Mouse (Mus musculus): ENCODE data around the gene Bmp2k. TPM values are rescaled to one million over a fixed set of nuclear protein-coding genes. Genes with fewer than 3 reads are reported as not detected.

The Bmp2k gene
- polyA plus RNA-seq, 1 experiment from 2014 or later, result 7.9 TPM

DNA sequence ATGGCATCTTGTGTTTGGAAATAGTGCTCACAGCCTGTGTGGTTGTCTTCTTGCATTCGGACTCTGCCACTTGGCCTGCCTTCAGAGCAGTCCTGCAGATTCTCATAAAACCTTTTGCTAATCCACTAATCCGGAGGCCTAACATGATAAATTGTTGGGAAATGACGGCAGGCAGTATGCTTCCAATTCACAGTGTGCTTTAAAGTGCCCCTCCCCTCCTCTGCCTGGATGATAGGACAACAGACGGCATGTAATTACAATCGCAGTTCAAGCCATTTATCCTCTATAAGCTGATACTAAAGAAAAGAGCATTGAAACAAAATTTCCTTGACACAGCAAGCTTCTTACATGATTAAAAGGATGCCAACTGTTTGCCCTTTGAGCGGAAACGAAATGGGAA is 80.2 kb downstream of the Bmp2k start:
- ATAC-seq (ENCODE audit: low FRiP score, low read depth), result no peak
- Histone ChIP-seq H3K4me2 (replicated peaks) (no peak overlapping the region), H3K27ac (no peak overlapping the region), H3K36me3 (peaks cover 4% of the 10 kb centered on the region; the same call in 1 of the 2 replicates), H3K9ac (no peak overlapping the region), H3K4me1 (0 out of 2 replicates have a peak, but pooled peaks cover 5% of the 10 kb centered on the region), H3K4me3 (no peak overlapping the region), H3K9me3 (no peaks in the 10 kb centered on the region), H3K27me3 (no peaks in the 10 kb centered on the region)
- 66% methylated on average over 7 of the region's 7 CpGs for WGBS

- no peaks in the 10 kb centered on the region for H3K4me1 ChIP-seq
- no peak overlapping the region for H3K4me2 ChIP-seq (replicated peaks)
- H3K36me3 ChIP-seq, result peaks cover 9% of the 10 kb centered on the region
- no peak overlapping the region for H3K4me3 ChIP-seq
- H3K27me3 ChIP-seq, result no peaks in the 10 kb centered on the region
- no peak overlapping the region for H3K27ac ChIP-seq
- no peak overlapping the region for H3K9ac ChIP-seq
- 74% methylated on average over 5 of the region's 5 CpGs for WGBS
- ATAC-seq (ENCODE audit: low FRiP score, low read depth), result no peak
- H3K9me3 ChIP-seq, result no peaks in the 10 kb centered on the region
Observed at GRCm38 (mm10) chr5:97078641-97079040, 81.2 kb downstream of the Bmp2k start.

GRCm38 (mm10) chr5:97081481-97081880 is 84.0 kb downstream of the Bmp2k start:
- no peaks in the 10 kb centered on the region for H3K27me3 ChIP-seq
- no peaks in the 10 kb centered on the region for H3K9me3 ChIP-seq
- H3K4me1 ChIP-seq, result no peaks in the 10 kb centered on the region
- H3K9ac ChIP-seq, result no peak overlapping the region
- no peak overlapping the region for H3K27ac ChIP-seq
- H3K4me3 ChIP-seq, result no peak overlapping the region
- H3K36me3 ChIP-seq, result peaks cover 23% of the 10 kb centered on the region
- no peak for ATAC-seq (ENCODE audit: low FRiP score, low read depth)
- WGBS, result 72% methylated on average over 3 of the region's 3 CpGs
- H3K4me2 ChIP-seq (replicated peaks), result no peak overlapping the region

DNA sequence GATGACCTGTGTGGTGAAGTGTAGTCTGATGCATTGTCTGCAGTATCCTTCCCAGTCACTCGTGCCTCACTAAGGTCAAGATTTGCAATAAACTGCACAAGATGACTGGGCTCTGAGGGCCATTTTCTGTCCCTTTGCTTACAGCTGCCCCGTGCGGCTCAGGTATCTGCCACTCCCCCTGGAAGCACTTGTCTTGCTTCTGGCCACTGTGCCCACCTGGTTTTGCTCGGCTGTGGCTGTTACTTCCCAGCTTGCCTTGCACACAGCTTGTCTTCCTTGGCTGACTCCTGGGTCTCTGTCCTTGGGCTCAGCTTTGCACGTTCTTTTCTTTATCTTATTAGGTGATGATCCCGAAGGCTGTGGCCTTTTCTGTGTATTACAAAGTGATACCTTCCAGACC is 86.2 kb downstream of the Bmp2k start:
- ATAC-seq (ENCODE audit: low FRiP score, low read depth), result no peak
- no peaks in the 10 kb centered on the region for H3K4me1 ChIP-seq
- peaks cover 39% of the 10 kb centered on the region for H3K36me3 ChIP-seq
- H3K4me2 ChIP-seq (replicated peaks), result no peak overlapping the region
- H3K9ac ChIP-seq, result no peak overlapping the region
- no peak overlapping the region for H3K4me3 ChIP-seq
- no peaks in the 10 kb centered on the region for H3K9me3 ChIP-seq
- no peak overlapping the region for H3K27ac ChIP-seq
- 75% methylated on average over 6 of the region's 6 CpGs for WGBS
- no peaks in the 10 kb centered on the region for H3K27me3 ChIP-seq

- Histone ChIP-seq H3K36me3 (peaks cover 39% of the 10 kb centered on the region), H3K9ac (no peak overlapping the region), H3K27ac (no peak overlapping the region), H3K9me3 (no peaks in the 10 kb centered on the region), H3K4me3 (no peak overlapping the region), H3K27me3 (no peaks in the 10 kb centered on the region), H3K4me1 (no peaks in the 10 kb centered on the region), H3K4me2 (replicated peaks) (no peak overlapping the region)
- no peak for ATAC-seq (ENCODE audit: low FRiP score, low read depth)
- 79% methylated on average over 4 of the region's 4 CpGs for WGBS
Observed at GRCm38 (mm10) chr5:97084541-97084940, 87.1 kb downstream of the Bmp2k start.

- no peak for ATAC-seq (ENCODE audit: low FRiP score, low read depth)
- Histone ChIP-seq H3K4me1 (no peaks in the 10 kb centered on the region), H3K4me3 (no peak overlapping the region), H3K4me2 (replicated peaks) (no peak overlapping the region), H3K27me3 (no peaks in the 10 kb centered on the region), H3K27ac (no peak overlapping the region), H3K9me3 (no peaks in the 10 kb centered on the region), H3K36me3 (peaks cover 39% of the 10 kb centered on the region), H3K9ac (no peak overlapping the region)
- WGBS, result 93% methylated on average over 6 of the region's 6 CpGs
Observed at GRCm38 (mm10) chr5:97085071-97085470, 87.6 kb downstream of the Bmp2k start.

DNA sequence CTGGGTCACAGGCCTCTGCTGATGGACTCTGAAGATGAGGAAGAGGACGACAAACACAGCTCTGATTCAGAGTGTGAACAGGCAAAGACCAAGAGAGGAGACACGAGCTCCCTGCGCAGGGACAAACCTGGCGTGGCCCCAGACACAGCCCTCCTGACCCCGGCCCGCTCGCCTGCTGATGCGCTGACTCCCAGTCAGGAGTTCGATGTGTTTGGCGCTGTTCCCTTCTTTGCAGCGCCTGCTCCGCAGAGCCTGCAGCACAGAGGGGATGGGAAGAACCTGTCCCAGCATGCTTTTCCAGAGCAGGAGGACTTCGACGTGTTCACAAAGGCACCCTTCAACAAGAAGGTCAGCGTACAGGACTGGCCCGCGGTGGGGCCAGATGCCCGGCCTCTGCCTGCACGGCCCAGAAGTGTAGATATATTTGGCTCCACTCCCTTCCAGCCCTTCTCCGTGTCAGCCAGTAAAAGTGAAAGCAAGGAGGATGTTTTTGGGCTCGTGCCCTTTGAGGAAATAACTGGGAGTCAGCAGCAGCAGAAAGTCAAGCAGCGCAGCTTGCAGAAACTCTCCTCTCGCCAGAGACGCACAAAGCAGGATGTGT is 89.6 kb downstream of the Bmp2k start:
- no peak overlapping the region for H3K27ac ChIP-seq
- no peaks in the 10 kb centered on the region for H3K4me1 ChIP-seq
- 92% methylated on average over 24 of the region's 24 CpGs for WGBS
- no peak overlapping the region for H3K4me3 ChIP-seq
- H3K9ac ChIP-seq, result no peak overlapping the region
- no peak for ATAC-seq (ENCODE audit: low FRiP score, low read depth)
- peaks cover 39% of the 10 kb centered on the region for H3K36me3 ChIP-seq
- H3K27me3 ChIP-seq, result no peaks in the 10 kb centered on the region
- H3K4me2 ChIP-seq (replicated peaks), result no peak overlapping the region
- H3K9me3 ChIP-seq, result no peaks in the 10 kb centered on the region

GRCm38 (mm10) chr5:97087746-97088145 is 90.3 kb downstream of the Bmp2k start:
- no peak overlapping the region for H3K4me3 ChIP-seq
- H3K9ac ChIP-seq, result no peak overlapping the region
- H3K36me3 ChIP-seq, result peaks cover 36% of the 10 kb centered on the region
- H3K27ac ChIP-seq, result no peak overlapping the region
- H3K4me1 ChIP-seq, result no peaks in the 10 kb centered on the region
- no peak overlapping the region for H3K4me2 ChIP-seq (replicated peaks)
- no peak for ATAC-seq (ENCODE audit: low FRiP score, low read depth)
- H3K9me3 ChIP-seq, result no peaks in the 10 kb centered on the region
- H3K27me3 ChIP-seq, result no peaks in the 10 kb centered on the region
- 93% methylated on average over 16 of the region's 16 CpGs for WGBS

- 88% methylated on average over 6 of the region's 6 CpGs for WGBS
- ATAC-seq (ENCODE audit: low FRiP score, low read depth), result no peak
Observed at GRCm38 (mm10) chr5:97088231-97088630, 90.7 kb downstream of the Bmp2k start.

GRCm38 (mm10) chr5:97089426-97089825 is 91.9 kb downstream of the Bmp2k start:
- H3K27me3 ChIP-seq, result no peaks in the 10 kb centered on the region
- no peaks in the 10 kb centered on the region for H3K4me1 ChIP-seq
- no peak for ATAC-seq (ENCODE audit: low FRiP score, low read depth)
- no peak overlapping the region for H3K4me3 ChIP-seq
- H3K4me2 ChIP-seq (replicated peaks), result no peak overlapping the region
- H3K9ac ChIP-seq, result no peak overlapping the region
- 93% methylated on average over 3 of the region's 3 CpGs for WGBS
- H3K9me3 ChIP-seq, result no peaks in the 10 kb centered on the region
- H3K27ac ChIP-seq, result no peak overlapping the region
- H3K36me3 ChIP-seq, result peaks cover 33% of the 10 kb centered on the region

More at GRCm38 (mm10) chr5:97088231-97088630, 90.7 kb downstream of the Bmp2k start:
- Histone ChIP-seq H3K9me3 (no peaks in the 10 kb centered on the region), H3K4me3 (no peak overlapping the region), H3K36me3 (peaks cover 37% of the 10 kb centered on the region), H3K9ac (no peak overlapping the region), H3K27me3 (no peaks in the 10 kb centered on the region), H3K27ac (no peak overlapping the region), H3K4me1 (no peaks in the 10 kb centered on the region), H3K4me2 (replicated peaks) (no peak overlapping the region)

- 54% methylated on average over 6 of the region's 6 CpGs for WGBS
- Histone ChIP-seq H3K27ac (no peak overlapping the region), H3K27me3 (no peaks in the 10 kb centered on the region), H3K9me3 (no peaks in the 10 kb centered on the region), H3K9ac (no peak overlapping the region), H3K36me3 (peaks cover 37% of the 10 kb centered on the region), H3K4me3 (no peak overlapping the region), H3K4me1 (no peaks in the 10 kb centered on the region), H3K4me2 (replicated peaks) (no peak overlapping the region)
- peak; percentile 59 for ATAC-seq (ENCODE audit: low FRiP score, low read depth)
Observed at GRCm38 (mm10) chr5:97090034-97090784, 92.7 kb downstream of the Bmp2k start.

- no peaks in the 10 kb centered on the region for H3K4me1 ChIP-seq
- ATAC-seq (ENCODE audit: low FRiP score, low read depth), result no peak
- WGBS, result 88% methylated on average over 8 of the region's 8 CpGs
Observed at GRCm38 (mm10) chr5:97092970-97093369, 95.5 kb downstream of the Bmp2k start.

More at GRCm38 (mm10) chr5:97092970-97093369, 95.5 kb downstream of the Bmp2k start:
- Histone ChIP-seq H3K27me3 (no peaks in the 10 kb centered on the region), H3K4me3 (no peak overlapping the region), H3K4me2 (replicated peaks) (no peak overlapping the region), H3K9ac (no peak overlapping the region), H3K9me3 (no peaks in the 10 kb centered on the region), H3K27ac (no peak overlapping the region), H3K36me3 (peaks cover 21% of the 10 kb centered on the region)
